Mouse (Mus musculus): ENCODE measurements around the gene Tmed10.

- TF ChIP-seq POLR2A (IDR thresholded peaks at IDR 0.05; ENCODE audit: borderline replicate concordance, insufficient read depth, low read length) (no peak), CTCF (IDR thresholded peaks at IDR 0.05; ENCODE audit: borderline replicate concordance, insufficient read depth, low read depth, low read length) (no peak)
Measured at GRCm38 (mm10) chr12:85354061-85354460, 20.6 kb downstream of the Tmed10 start.
